Mouse (Mus musculus) thymus, adult 2 months (tissue): Measurements from ENCODE around the gene Aff1. TPM values are rescaled to one million over a fixed set of nuclear protein-coding genes. Genes with fewer than 3 reads are reported as not detected.

Source experiments
- DNase-seq: peaks from one replicate; pipeline ENCODE4 v3.0.0; 2021
- H3K27ac ChIP-seq: fragments of 200-500 bp; 2 replicates; pipeline ENCODE4 v1.5.1; 2012; ENCODE audit warnings: low read length, control low read depth; ENCODE audit not compliant: control insufficient read depth, insufficient read depth
- H3K27me3 ChIP-seq: fragments of 200-500 bp; 2 replicates; pipeline ENCODE4 v1.6.1; 2012; ENCODE audit warnings: mild to moderate bottlenecking, low read length, moderate library complexity, mixed read lengths; ENCODE audit not compliant: control insufficient read depth, insufficient read depth
- H3K36me3 ChIP-seq: fragments of 200-500 bp; 2 replicates; pipeline ENCODE4 v1.6.1; 2012; ENCODE audit warnings: mild to moderate bottlenecking, low read length, moderate library complexity; ENCODE audit not compliant: control insufficient read depth, insufficient read depth
- H3K4me1 ChIP-seq: fragments of 200-500 bp; replicated peaks from 2 replicates; pipeline ENCODE4 v1.6.1; 2012; ENCODE audit warnings: low read length; ENCODE audit not compliant: control insufficient read depth, insufficient read depth
- H3K4me3 ChIP-seq: fragments of 200-500 bp; 2 replicates; pipeline ENCODE4 v1.5.1; 2012; ENCODE audit warnings: mild to moderate bottlenecking, low read length, control low read depth, moderate library complexity; ENCODE audit not compliant: control insufficient read depth, insufficient read depth
- CTCF ChIP-seq: fragments of 200-500 bp; IDR thresholded peaks from 2 replicates; pipeline ENCODE4 v1.5.1; 2012; ENCODE audit warnings: mild to moderate bottlenecking, control low read depth, low read length, moderate library complexity, borderline replicate concordance; ENCODE audit not compliant: control insufficient read depth, poor library complexity, insufficient read depth; ENCODE audit errors: extremely low read depth
- POLR2A ChIP-seq: fragments of 200-500 bp; IDR thresholded peaks from 2 replicates; pipeline ENCODE4 v1.6.1; 2012; ENCODE audit warnings: mild to moderate bottlenecking, low read length, control low read depth, moderate library complexity; ENCODE audit not compliant: control insufficient read depth, poor library complexity, insufficient read depth; ENCODE audit errors: extremely low read depth
- WGBS: fragments of 180-500 bp; shearing (Covaris S2); methylation state at CpG from one replicate; pipeline ENCODE4 v1.1.7; 2018; 5-methylcytosine and 5-hydroxymethylcytosine counted together
- polyA plus RNA-seq: library from polyadenylated mRNA; depleted of rRNA; stranded (reverse); fragments of >200 nt; gene quantifications from 2 replicates; pipeline ENCODE4 v1.2.3, GENCODE M21; 2012

The Aff1 gene
- polyA plus RNA-seq, 1 experiment: 49.1 TPM

DNA sequence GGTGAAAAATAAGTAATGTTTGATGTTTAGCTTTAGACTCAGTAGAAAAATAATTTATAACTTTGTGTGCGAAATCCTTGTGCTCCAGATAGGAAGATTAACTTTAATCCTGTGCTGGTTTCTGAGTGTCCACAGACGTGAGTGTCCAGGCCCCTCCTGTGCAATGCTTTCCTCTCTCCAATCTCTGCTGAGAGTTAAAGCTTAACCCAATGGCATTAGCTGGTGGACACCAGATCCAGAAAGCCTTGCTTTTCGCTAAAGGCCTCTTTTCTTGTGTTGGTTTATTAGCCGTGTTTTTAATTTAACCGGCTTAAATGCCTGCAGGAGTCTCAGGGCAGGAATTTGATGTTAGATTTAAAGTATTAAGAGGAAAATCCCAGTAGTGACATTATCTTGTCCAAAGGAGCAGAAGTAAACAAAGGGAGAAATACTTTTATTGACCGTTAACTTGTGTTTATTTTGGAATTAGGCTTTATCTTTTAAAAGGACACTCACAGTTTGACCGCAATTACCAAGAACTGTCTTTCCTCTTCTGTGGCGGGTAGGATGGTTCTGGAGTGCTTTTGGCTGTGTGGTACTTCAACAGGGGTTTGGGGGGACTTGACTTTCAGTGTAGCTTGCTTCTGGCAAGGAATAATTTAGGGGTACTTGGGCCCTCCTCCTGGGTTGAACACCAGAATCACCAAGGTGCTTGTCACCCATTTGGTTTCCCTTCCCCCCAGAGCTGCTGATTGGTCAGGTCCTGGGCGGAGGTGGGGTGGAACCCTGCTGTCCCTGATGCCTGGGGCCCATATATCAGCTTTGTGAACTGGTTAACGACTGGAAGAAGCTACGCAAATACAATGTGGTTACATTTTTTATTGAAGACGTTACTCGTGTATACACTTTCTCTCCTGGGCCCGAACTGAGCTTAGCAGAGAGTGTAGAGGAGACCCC is 67.6 kb downstream of the Aff1 start:
- Histone ChIP-seq H3K27me3 (no peaks in the 10 kb centered on the region), H3K36me3 (no peaks in the 10 kb centered on the region), H3K27ac (peak overlapping the region; percentile 96), H3K4me1 (peaks cover 45% of the 10 kb centered on the region), H3K4me3 (peak overlapping the region; percentile 55)
- peak; percentile 56 for DNase-seq
- WGBS: 35% methylated on average over 14 of the region's 14 CpGs
- no peak for TF ChIP-seq POLR2A
- TF ChIP-seq CTCF: no peak

GRCm38 (mm10) chr5:103760425-103761131 is 68.4 kb downstream of the Aff1 start:
- H3K4me1 ChIP-seq: peaks cover 44% of the 10 kb centered on the region
- peak; percentile 71 for TF ChIP-seq POLR2A
- no peak for TF ChIP-seq CTCF
- peak overlapping the region; percentile 55 for H3K4me3 ChIP-seq
- no peaks in the 10 kb centered on the region for H3K27me3 ChIP-seq
- H3K36me3 ChIP-seq: no peaks in the 10 kb centered on the region
- WGBS: 1% methylated on average over 20 of the region's 20 CpGs
- DNase-seq: peak; percentile 86
- H3K27ac ChIP-seq: peak overlapping the region; percentile 96

DNA sequence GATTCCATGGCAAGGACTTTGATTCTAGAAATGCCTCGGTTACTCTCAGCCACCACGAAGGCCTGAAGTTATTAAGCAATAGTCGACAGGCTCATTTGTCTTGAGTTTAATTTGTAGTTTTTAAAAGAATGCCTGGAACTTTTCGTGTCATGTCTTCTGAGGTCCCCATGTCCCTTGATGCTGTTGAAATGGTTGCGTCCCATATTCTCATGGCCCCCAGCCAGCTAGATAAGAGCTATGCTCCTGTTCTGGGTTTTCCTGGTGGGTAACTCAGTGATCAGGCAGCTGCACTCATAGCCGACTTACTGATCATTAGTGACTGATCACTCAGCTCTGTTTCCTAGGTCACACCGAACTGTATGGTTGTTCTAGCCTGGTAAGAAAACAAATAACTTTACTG is 69.6 kb downstream of the Aff1 start:
- Histone ChIP-seq H3K4me1 (peaks cover 44% of the 10 kb centered on the region), H3K27ac (peak overlapping the region; percentile 87), H3K4me3 (no peak overlapping the region), H3K36me3 (no peaks in the 10 kb centered on the region), H3K27me3 (no peaks in the 10 kb centered on the region)
- 66% methylated on average over 7 of the region's 7 CpGs for WGBS
- DNase-seq: no peak
- TF ChIP-seq CTCF: no peak
- TF ChIP-seq POLR2A: no peak

- Histone ChIP-seq H3K27ac (peak overlapping the region; percentile 96), H3K4me1 (peaks cover 41% of the 10 kb centered on the region), H3K4me3 (no peak overlapping the region; the same call in 1 of the 2 replicates), H3K27me3 (no peaks in the 10 kb centered on the region), H3K36me3 (no peaks in the 10 kb centered on the region)
- TF ChIP-seq CTCF (no peak), POLR2A (no peak)
- WGBS: 16% methylated on average over 4 of the region's 4 CpGs
- DNase-seq: no peak
Observed at GRCm38 (mm10) chr5:103762850-103763254, 70.7 kb downstream of the Aff1 start.

- H3K4me3 ChIP-seq: no peak overlapping the region
- H3K36me3 ChIP-seq: no peaks in the 10 kb centered on the region; the same call in 1 of the 2 replicates
- 93% methylated on average over 4 of the region's 4 CpGs for WGBS
- TF ChIP-seq POLR2A (no peak), CTCF (no peak)
- H3K27me3 ChIP-seq: no peaks in the 10 kb centered on the region
- peaks cover 32% of the 10 kb centered on the region for H3K4me1 ChIP-seq
- no peak overlapping the region for H3K27ac ChIP-seq
- no peak for DNase-seq
Observed at GRCm38 (mm10) chr5:103765356-103765755, 73.2 kb downstream of the Aff1 start.

DNA sequence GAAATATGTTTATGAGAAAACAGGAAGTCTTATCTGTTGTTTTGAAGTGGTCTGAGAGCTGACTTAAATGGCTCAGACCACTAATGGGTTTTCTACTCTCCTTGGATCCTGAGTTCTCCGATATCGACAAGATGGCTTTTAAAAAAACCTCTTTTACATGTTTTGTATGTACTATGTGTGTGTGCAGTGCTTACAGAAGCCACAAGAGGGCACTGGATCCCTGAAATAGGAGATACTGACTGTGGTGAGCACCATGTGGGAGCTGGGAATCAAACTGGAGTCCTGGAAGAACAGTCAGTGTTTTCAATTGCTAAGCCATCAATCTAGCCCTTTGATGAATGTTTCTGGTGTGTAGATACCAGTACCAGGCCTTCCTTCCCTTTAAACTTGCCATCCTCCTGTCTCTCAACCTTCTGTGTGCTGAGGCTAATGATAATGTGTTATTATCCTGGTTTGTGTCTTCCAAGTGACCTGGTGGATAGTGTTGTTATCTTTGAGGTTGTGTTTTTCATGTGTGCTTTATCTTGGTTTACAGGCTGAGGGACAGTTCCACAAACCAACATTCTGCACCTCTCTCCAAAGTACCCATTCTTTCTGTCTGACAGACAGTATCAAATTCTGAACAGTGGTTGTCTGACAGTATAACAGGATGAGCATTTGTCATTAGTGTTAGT is 73.7 kb downstream of the Aff1 start:
- H3K4me1 ChIP-seq: peaks cover 30% of the 10 kb centered on the region
- H3K4me3 ChIP-seq: no peak overlapping the region
- TF ChIP-seq CTCF (no peak), POLR2A (no peak)
- H3K36me3 ChIP-seq: no peaks in the 10 kb centered on the region; the same call in 1 of the 2 replicates
- no peak for DNase-seq
- no peaks in the 10 kb centered on the region for H3K27me3 ChIP-seq
- 98% methylated on average over 2 of the region's 2 CpGs for WGBS
- H3K27ac ChIP-seq: no peak overlapping the region
